Mouse (Mus musculus) small intestine, adult 2 months (tissue): ENCODE results near the gene Ccdc28a.

Source experiments
- CTCF ChIP-seq: fragments of 200-500 bp; IDR thresholded peaks from 2 replicates; pipeline ENCODE4 v1.5.1; 2012; ENCODE audit warnings: low read depth, mild to moderate bottlenecking, control low read depth, inconsistent platforms, low read length, moderate library complexity, mixed read lengths; ENCODE audit not compliant: insufficient replicate concordance, insufficient read length; ENCODE audit errors: extremely low read depth
- POLR2A ChIP-seq: fragments of 200-500 bp; IDR thresholded peaks from 2 replicates; pipeline ENCODE4 v1.6.1; 2012; ENCODE audit warnings: low read depth, mild to moderate bottlenecking, control low read depth, inconsistent platforms, low read length, moderate library complexity

DNA sequence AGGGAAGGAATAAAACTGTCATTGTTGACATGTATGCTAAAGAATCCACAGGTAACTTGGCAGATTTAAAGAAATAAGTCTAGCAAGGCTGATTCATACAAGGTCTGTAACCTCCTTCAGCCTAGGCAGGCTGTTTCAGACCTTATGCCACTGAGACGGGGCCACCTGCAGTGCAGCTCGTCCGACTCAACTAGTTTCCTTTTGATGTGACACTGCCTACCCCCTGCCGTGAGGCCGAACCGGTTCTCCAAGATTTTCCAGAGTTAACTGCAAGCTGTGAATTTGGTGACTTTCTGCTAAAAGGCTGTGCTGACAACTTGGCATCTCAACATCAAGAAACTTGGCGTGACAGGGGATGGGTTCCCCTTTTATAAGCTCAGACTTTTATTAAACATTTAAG is 30.7 kb downstream of the Ccdc28a start:
- TF ChIP-seq CTCF (no peak), POLR2A (no peak)
